Mouse (Mus musculus) liver, postnatal 0 days (tissue): ENCODE data around the gene Rtkn2.

Experiments
- CTCF ChIP-seq: sonication (generic); IDR thresholded peaks from 2 replicates; pipeline ENCODE4 v1.5.1; 2016; ENCODE audit warnings: antibody characterized with exemption, low read depth
- EP300 ChIP-seq: IDR thresholded peaks from 2 replicates; pipeline ENCODE4 v1.6.1; 2016; ENCODE audit warnings: antibody characterized with exemption, low read depth, mild to moderate bottlenecking

DNA sequence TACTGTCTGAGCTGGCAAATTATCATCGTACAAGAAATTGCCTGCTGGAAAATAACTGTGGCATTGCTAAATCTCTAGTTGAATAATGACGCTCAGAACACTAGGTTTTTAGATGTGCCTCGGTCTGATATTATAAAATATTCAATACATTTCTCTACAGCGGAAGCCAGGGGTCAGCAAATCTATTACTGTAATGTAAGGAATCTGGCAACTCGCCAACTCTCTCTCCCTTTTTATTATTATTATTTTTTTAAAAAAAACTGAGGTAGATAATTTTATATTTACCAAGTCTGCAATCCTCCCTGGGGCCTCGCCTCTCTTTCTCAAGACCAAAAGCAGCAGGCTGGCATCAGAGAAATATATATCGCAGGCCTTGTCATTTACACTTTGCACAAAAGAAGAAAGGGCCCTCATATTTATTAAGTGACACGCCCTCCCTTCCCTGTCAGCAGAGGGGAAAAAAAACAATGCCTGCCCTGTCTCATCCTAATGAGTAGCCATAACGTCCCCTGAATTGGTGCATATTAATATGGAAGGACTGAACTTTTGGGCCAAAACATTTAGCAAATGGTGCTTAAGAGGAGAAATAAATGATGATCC, 127.1 kb downstream of the Rtkn2 start:
- TF ChIP-seq CTCF (no peak), EP300 (no peak)
